Mouse (Mus musculus) neural tube, embryonic 15.5 days (tissue): ENCODE results near the gene Tnfrsf12a. TPM values are rescaled to one million over a fixed set of nuclear protein-coding genes. Genes with fewer than 3 reads are reported as not detected.

Experiments used
- ATAC-seq: fragments of 200-750 bp; cut with Nextera tagmentation; 2 replicates; pipeline ENCODE4 v1.8.0; 2017; ENCODE audit warnings: mild to moderate bottlenecking, moderate TSS enrichment, moderate library complexity; ENCODE audit not compliant: low FRiP score
- H3K27ac ChIP-seq: fragments of 300-500 bp; sonication (generic); replicated peaks from 2 replicates; pipeline ENCODE4 v1.5.1; 2015; ENCODE audit warnings: mild to moderate bottlenecking, inconsistent platforms
- H3K27me3 ChIP-seq: fragments of 300-500 bp; sonication (generic); replicated peaks from 2 replicates; pipeline ENCODE4 v1.6.1; 2015; ENCODE audit warnings: inconsistent platforms
- H3K36me3 ChIP-seq: fragments of 300-500 bp; sonication (generic); 2 replicates; pipeline ENCODE4 v1.6.1; 2015; ENCODE audit warnings: inconsistent platforms
- H3K4me1 ChIP-seq: fragments of 300-500 bp; sonication (generic); 2 replicates; pipeline ENCODE4 v1.6.1; 2015; ENCODE audit warnings: inconsistent platforms
- H3K4me2 ChIP-seq: fragments of 300-500 bp; sonication (generic); 2 replicates; pipeline ENCODE4 v1.6.1; 2015; ENCODE audit warnings: inconsistent platforms, mild to moderate bottlenecking, moderate library complexity
- H3K4me3 ChIP-seq: fragments of 300-500 bp; sonication (generic); replicated peaks from 2 replicates; pipeline ENCODE4 v1.5.1; 2015; ENCODE audit warnings: mild to moderate bottlenecking, inconsistent platforms
- H3K9ac ChIP-seq: fragments of 300-500 bp; sonication (generic); replicated peaks from 2 replicates; pipeline ENCODE4 v1.6.1; 2015; ENCODE audit warnings: mild to moderate bottlenecking, inconsistent platforms
- H3K9me3 ChIP-seq: fragments of 300-500 bp; sonication (generic); replicated peaks from 2 replicates; pipeline ENCODE4 v1.6.1; 2016; ENCODE audit warnings: inconsistent platforms
- WGBS: fragments of 180-500 bp; shearing (Covaris S2); methylation state at CpG from one replicate; pipeline ENCODE4 v1.1.7; 2015; ENCODE audit warnings: mixed read lengths; 5-methylcytosine and 5-hydroxymethylcytosine counted together
- polyA plus RNA-seq: library from polyadenylated mRNA; unstranded; fragments of >200 nt; fragmentation: Nextera tagmentation; extraction: Ambion mirVana; gene quantifications from 2 replicates; pipeline ENCODE4 v1.2.1, GENCODE M21; 2015

Gene Tnfrsf12a
- polyA plus RNA-seq, 1 experiment from 2014 or later = 9.1 TPM

GRCm38 (mm10) chr17:23703301-23703700 is 26.0 kb upstream of the Tnfrsf12a start:
- no peak overlapping the region for H3K27ac ChIP-seq
- WGBS = 90% methylated on average over 9 of the region's 9 CpGs
- H3K36me3 ChIP-seq = no peaks in the 10 kb centered on the region
- H3K27me3 ChIP-seq = peaks cover 20% of the 10 kb centered on the region
- H3K4me1 ChIP-seq = peaks cover 12% of the 10 kb centered on the region
- ATAC-seq = no peak
- H3K4me3 ChIP-seq = no peak overlapping the region
- H3K9ac ChIP-seq = no peak overlapping the region
- H3K9me3 ChIP-seq = no peaks in the 10 kb centered on the region
- H3K4me2 ChIP-seq = no peak overlapping the region

GRCm38 (mm10) chr17:23700079-23700478 is 22.8 kb upstream of the Tnfrsf12a start:
- WGBS = 1% methylated on average over 27 of the region's 28 CpGs
- ATAC-seq = peak; percentile 96
- Histone ChIP-seq H3K9ac (peak overlapping the region; percentile 60), H3K27me3 (peaks cover 35% of the 10 kb centered on the region), H3K36me3 (no peaks in the 10 kb centered on the region), H3K27ac (peak overlapping the region; percentile 49), H3K4me3 (peak overlapping the region; percentile 54), H3K4me2 (peak overlapping the region; percentile 98), H3K4me1 (peaks cover 12% of the 10 kb centered on the region), H3K9me3 (no peaks in the 10 kb centered on the region)

- peak overlapping the region; percentile 60 for H3K9ac ChIP-seq
- peak overlapping the region; percentile 98 for H3K4me2 ChIP-seq
- H3K27me3 ChIP-seq = peaks cover 35% of the 10 kb centered on the region
- H3K9me3 ChIP-seq = no peaks in the 10 kb centered on the region
- WGBS = under 1% methylated on average over 85 of the region's 101 CpGs
- peak overlapping the region; percentile 49 for H3K27ac ChIP-seq
- H3K4me1 ChIP-seq = peaks cover 12% of the 10 kb centered on the region
- H3K36me3 ChIP-seq = no peaks in the 10 kb centered on the region
- ATAC-seq = peak; percentile 69
- H3K4me3 ChIP-seq = peak overlapping the region; percentile 54
Observed at GRCm38 (mm10) chr17:23699131-23700077, 22.1 kb upstream of the Tnfrsf12a start.

GRCm38 (mm10) chr17:23695801-23696200 is 18.5 kb upstream of the Tnfrsf12a start:
- no peak overlapping the region for H3K9ac ChIP-seq
- no peak overlapping the region for H3K4me3 ChIP-seq
- no peak for ATAC-seq
- H3K27me3 ChIP-seq = peaks cover 25% of the 10 kb centered on the region
- H3K9me3 ChIP-seq = no peaks in the 10 kb centered on the region
- 12% methylated on average over 3 of the region's 3 CpGs for WGBS
- peaks cover 12% of the 10 kb centered on the region for H3K4me1 ChIP-seq
- H3K27ac ChIP-seq = no peak overlapping the region
- H3K36me3 ChIP-seq = no peaks in the 10 kb centered on the region
- H3K4me2 ChIP-seq = no peak overlapping the region

GRCm38 (mm10) chr17:23694491-23694890 is 17.2 kb upstream of the Tnfrsf12a start:
- Histone ChIP-seq H3K9ac (no peak overlapping the region), H3K36me3 (no peaks in the 10 kb centered on the region), H3K4me1 (peaks cover 7% of the 10 kb centered on the region), H3K4me3 (no peak overlapping the region), H3K27me3 (peaks cover 25% of the 10 kb centered on the region), H3K4me2 (no peak overlapping the region), H3K27ac (no peak overlapping the region), H3K9me3 (no peaks in the 10 kb centered on the region)
- WGBS = 71% methylated on average over 1 of the region's 1 CpGs
- ATAC-seq = no peak

- Histone ChIP-seq H3K9ac (no peak within 1 kb of the TSS), H3K9me3 (no peaks in the 10 kb centered on the region), H3K27me3 (peaks cover 60% of the 10 kb centered on the region), H3K4me2 (no peak within 1 kb of the TSS), H3K4me1 (peaks cover 11% of the 10 kb centered on the region), H3K4me3 (no peak within 1 kb of the TSS), H3K36me3 (no peaks in the 10 kb centered on the region), H3K27ac (no peak within 1 kb of the TSS)
- ATAC-seq = no peak
- 12% methylated on average over 15 of the region's 15 CpGs for WGBS
Observed at GRCm38 (mm10) chr17:23683856-23684672, 6.8 kb upstream of the Tnfrsf12a start, which contains the start of gene Cldn9. Gene Cldn9, minus strand, starts transcription at chr17:23684026.

GRCm38 (mm10) chr17:23683226-23683625 is 6.0 kb upstream of the Tnfrsf12a start:
- 16% methylated on average over 15 of the region's 15 CpGs for WGBS
- no peaks in the 10 kb centered on the region for H3K9me3 ChIP-seq
- no peak overlapping the region for H3K4me3 ChIP-seq
- no peaks in the 10 kb centered on the region for H3K36me3 ChIP-seq
- ATAC-seq = 0 out of 2 replicates have a peak, but pooled peaks have one; percentile 35
- H3K4me1 ChIP-seq = peaks cover 11% of the 10 kb centered on the region
- H3K4me2 ChIP-seq = no peak overlapping the region
- H3K27me3 ChIP-seq = peaks cover 68% of the 10 kb centered on the region
- no peak overlapping the region for H3K27ac ChIP-seq
- no peak overlapping the region for H3K9ac ChIP-seq

- no peak overlapping the region for H3K27ac ChIP-seq
- no peak for ATAC-seq
- H3K4me3 ChIP-seq = no peak overlapping the region
- H3K36me3 ChIP-seq = no peaks in the 10 kb centered on the region
- H3K27me3 ChIP-seq = peaks cover 74% of the 10 kb centered on the region
- H3K9ac ChIP-seq = no peak overlapping the region
- WGBS = 65% methylated on average over 3 of the region's 3 CpGs
- no peak overlapping the region for H3K4me2 ChIP-seq
- H3K4me1 ChIP-seq = peaks cover 13% of the 10 kb centered on the region
- H3K9me3 ChIP-seq = no peaks in the 10 kb centered on the region
Observed at GRCm38 (mm10) chr17:23682530-23682929, 5.3 kb upstream of the Tnfrsf12a start.

GRCm38 (mm10) chr17:23682092-23682491 is 4.8 kb upstream of the Tnfrsf12a start:
- Histone ChIP-seq H3K4me1 (peaks cover 18% of the 10 kb centered on the region), H3K9me3 (no peaks in the 10 kb centered on the region), H3K4me2 (no peak overlapping the region), H3K4me3 (no peak overlapping the region), H3K9ac (no peak overlapping the region), H3K27ac (no peak overlapping the region), H3K27me3 (peaks cover 75% of the 10 kb centered on the region), H3K36me3 (no peaks in the 10 kb centered on the region)
- WGBS = 65% methylated on average over 4 of the region's 4 CpGs
- ATAC-seq = no peak

- peaks cover 83% of the 10 kb centered on the region for H3K27me3 ChIP-seq
- peaks cover 28% of the 10 kb centered on the region for H3K4me1 ChIP-seq
- no peak overlapping the region for H3K4me3 ChIP-seq
- 77% methylated on average over 10 of the region's 10 CpGs for WGBS
- no peak for ATAC-seq
- H3K9me3 ChIP-seq = no peaks in the 10 kb centered on the region
- no peaks in the 10 kb centered on the region for H3K36me3 ChIP-seq
- no peak overlapping the region for H3K9ac ChIP-seq
- H3K4me2 ChIP-seq = no peak overlapping the region
- no peak overlapping the region for H3K27ac ChIP-seq
Observed at GRCm38 (mm10) chr17:23681086-23681485, 3.8 kb upstream of the Tnfrsf12a start.

- WGBS = 66% methylated on average over 9 of the region's 9 CpGs
- no peak overlapping the region for H3K4me2 ChIP-seq
- no peak overlapping the region for H3K27ac ChIP-seq
- H3K36me3 ChIP-seq = no peaks in the 10 kb centered on the region
- H3K4me3 ChIP-seq = no peak overlapping the region
- H3K4me1 ChIP-seq = peaks cover 35% of the 10 kb centered on the region
- no peak for ATAC-seq
- no peaks in the 10 kb centered on the region for H3K9me3 ChIP-seq
- H3K27me3 ChIP-seq = peaks cover 89% of the 10 kb centered on the region
- no peak overlapping the region for H3K9ac ChIP-seq
Observed at GRCm38 (mm10) chr17:23680336-23680735, 3.1 kb upstream of the Tnfrsf12a start.
